Mouse (Mus musculus) hindlimb bud, embryonic 11.5 days (tissue): ENCODE data around the gene Vwa1.
"Not testable (repeated sequence)": the region's sequence is repeated elsewhere in the genome, so short reads cannot be mapped to it uniquely, and the experiment has no call there.

Experiments
- DNase-seq: peaks from one replicate; pipeline ENCODE4 v3.0.0-alpha.2; 2012; ENCODE audit warnings: low read depth, low spot score; ENCODE audit errors: extremely low spot score

Vwa1 gene

GRCm38 (mm10) chr4:155774280-155774754, at the start of gene Vwa1:
TSS of gene Vwa1 (minus strand) at chr4:155774698.
- peak; percentile 33 for DNase-seq

DNA sequence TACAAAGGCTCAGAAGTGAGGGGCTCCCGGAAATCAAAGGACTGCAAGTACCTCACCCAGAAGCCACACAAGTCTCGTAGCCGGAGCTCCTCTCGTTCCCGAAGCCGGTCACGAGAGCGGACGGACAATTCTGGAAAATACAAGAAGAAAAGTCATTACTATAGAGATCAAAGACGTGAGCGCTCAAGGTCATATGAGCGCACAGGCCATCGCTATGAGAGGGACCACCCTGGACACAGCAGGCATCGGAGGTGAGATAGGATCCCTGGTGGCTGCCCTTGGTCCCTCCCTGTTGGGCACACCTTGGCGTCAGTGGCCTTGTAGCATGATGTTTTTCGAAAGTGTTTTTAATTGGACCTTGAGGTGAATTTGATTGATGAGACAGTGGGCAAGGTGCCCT, 48.9 kb upstream of the Vwa1 start:
- DNase-seq = no peak

GRCm38 (mm10) chr4:155821025-155821424, 46.5 kb upstream of the Vwa1 start:
- DNase-seq = no peak

- DNase-seq = no peak
Observed at GRCm38 (mm10) chr4:155817533-155817932, 43.0 kb upstream of the Vwa1 start.

- DNase-seq = no peak
Observed at GRCm38 (mm10) chr4:155812665-155813181, 38.2 kb upstream of the Vwa1 start.

DNA sequence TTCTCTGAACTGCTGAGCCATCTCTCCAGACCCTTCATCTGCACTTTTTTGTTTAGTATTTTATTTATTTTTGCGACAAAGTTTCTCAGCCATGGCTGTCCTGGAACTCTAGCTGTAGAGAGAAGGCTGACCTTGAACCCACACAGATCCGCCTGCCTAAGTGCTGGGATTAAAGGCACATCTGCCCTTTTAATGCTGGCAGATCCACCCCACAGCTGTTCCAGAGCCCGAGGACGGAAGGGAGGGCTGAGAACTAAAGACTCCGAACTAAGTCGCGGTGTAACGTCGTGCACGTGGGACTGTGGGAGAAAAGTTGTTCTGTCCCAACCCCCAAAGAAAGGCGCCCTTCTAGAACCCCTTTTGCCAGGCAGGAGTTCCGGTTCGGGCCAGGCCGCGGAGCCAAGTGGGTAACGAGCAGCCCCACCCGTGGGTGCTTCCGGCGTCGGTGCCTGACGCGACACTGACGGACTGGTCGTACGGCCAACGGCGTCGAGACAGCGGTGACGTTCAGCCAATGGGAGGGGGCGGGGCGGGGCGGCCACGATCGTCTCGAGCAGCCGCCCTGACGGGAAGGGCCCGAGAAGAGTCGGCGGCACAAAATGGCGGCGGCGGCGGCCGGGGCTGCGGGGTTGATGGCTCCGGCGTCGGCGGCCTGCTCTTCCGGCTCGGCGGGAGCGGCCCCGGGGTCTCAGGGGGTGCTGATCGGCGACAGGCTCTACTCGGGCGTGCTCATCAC, 37.6 kb upstream of the Vwa1 start, which contains the start of gene Ccnl2:
Gene Ccnl2, plus strand, starts transcription at position 561 of the 736 bp plus-strand sequence.
- peak; percentile 58 for DNase-seq

GRCm38 (mm10) chr4:155807841-155808240, 33.3 kb upstream of the Vwa1 start:
- DNase-seq = no peak

GRCm38 (mm10) chr4:155803340-155804041, 29.0 kb upstream of the Vwa1 start:
- DNase-seq = peak; percentile 81

- no peak for DNase-seq
Observed at GRCm38 (mm10) chr4:155802741-155803339, 28.3 kb upstream of the Vwa1 start, which contains the start of gene Mrpl20. TSS of gene Mrpl20 (plus strand) at chr4:155802878.

DNA sequence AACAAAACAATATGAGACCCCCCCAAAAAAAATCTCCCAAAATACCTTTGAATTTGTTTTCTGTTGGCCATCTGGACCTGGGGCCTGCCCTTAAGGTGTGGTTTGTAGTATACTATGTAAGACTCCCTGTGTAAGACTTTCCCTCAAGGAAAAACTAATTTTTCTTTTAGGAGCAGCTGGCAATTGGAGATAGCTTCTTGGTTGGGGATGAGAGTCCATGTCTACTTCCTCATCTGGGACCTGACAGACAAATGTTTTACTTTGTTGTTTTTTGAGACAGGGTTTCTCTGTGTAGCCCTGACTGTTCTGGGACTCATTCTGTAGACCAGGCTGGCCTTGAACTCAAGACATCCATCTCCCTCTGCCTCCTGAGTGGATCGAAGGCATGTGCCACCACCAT, 27.6 kb upstream of the Vwa1 start:
- no peak for DNase-seq

GRCm38 (mm10) chr4:155793730-155794129, 19.2 kb upstream of the Vwa1 start:
- DNase-seq = no peak

DNA sequence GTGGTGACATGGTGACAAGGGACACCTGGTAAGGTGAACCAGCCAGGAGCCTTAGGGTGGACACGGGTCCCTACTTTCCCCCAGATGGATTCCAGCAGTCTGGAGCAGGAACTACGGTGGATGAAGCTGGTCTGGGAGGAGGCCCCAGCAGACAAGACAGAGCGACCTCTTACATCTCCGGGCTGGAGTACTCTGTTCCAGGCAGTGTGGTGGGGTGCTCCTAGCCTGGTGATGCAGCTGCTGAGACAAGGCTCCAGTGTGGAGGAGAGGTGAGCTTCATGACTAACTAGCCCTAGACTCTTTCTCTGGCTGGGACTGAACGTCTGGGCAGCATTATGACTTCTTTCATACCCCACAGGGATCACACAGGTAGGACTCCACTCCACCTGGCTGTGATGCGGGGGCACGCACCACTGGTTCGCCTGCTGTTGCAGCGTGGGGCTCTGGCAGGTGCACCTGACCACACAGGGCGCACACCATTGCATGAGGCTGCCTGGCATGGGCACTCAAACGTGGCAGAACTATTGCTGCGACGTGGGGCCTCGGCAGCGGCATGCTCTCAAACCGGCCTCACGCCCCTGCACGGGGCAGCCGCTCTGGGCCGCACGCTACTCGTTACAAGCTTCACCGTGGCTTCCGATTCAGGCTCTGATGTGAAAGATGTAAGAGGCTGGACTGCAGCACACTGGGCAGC, 16.9 kb upstream of the Vwa1 start:
- no peak for DNase-seq

DNA sequence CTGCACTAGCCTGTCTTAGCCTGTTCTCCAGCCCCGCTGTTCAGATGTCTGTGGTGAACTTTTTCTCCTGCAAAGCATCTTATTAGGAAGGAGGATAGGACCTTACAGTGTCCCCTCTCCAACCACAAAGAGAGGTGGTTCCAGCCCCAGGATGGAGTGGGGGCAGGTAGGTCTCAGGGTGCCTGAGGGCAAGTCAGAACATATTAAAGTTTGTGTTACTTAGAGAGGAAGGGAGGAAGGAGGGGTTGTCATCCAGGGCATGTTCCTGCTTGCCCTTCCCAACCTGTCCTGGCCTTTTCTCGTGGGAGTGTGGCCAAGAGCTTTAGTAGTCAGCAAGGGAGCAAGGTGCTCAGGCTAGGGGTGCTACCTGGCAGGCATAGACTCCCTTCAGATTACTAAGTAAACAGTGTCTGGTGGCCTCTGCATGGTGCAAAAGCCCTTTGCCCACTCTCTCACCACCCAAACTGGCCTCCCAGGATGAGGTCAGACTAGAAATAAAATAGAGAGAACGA, 16.2 kb upstream of the Vwa1 start:
- no peak for DNase-seq

- no peak for DNase-seq
Observed at GRCm38 (mm10) chr4:155790021-155790489, 15.6 kb upstream of the Vwa1 start, which contains the start of gene Ankrd65. TSS of gene Ankrd65 (plus strand) at chr4:155790439.

GRCm38 (mm10) chr4:155788833-155789232, 14.3 kb upstream of the Vwa1 start:
- DNase-seq = not testable (repeated sequence)

GRCm38 (mm10) chr4:155788300-155788699, 13.8 kb upstream of the Vwa1 start:
- no peak for DNase-seq

GRCm38 (mm10) chr4:155785819-155786218, 11.3 kb upstream of the Vwa1 start, which contains the start of gene Tmem88b:
TSS of gene Tmem88b (minus strand) at chr4:155785874.
- DNase-seq = no peak

DNA sequence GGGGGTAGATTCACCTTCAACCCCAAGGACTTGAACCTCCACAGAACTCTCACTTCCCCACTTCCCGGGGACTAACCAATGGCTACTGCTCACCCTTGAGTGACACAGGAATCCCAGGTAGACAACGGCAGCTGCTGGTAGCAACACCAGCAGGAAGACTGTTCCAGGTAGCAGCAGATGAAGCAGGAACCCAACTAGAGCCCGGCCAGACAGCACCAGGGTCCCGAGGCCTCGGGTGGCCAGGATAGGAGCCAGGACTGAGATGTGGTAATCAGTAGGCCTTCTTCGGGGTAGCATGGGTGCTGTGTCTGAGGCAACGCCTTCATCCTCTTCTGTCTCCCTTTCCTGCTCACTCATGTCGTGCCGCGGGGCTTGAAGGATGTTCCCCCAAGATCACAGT, 10.7 kb upstream of the Vwa1 start:
- no peak for DNase-seq

DNA sequence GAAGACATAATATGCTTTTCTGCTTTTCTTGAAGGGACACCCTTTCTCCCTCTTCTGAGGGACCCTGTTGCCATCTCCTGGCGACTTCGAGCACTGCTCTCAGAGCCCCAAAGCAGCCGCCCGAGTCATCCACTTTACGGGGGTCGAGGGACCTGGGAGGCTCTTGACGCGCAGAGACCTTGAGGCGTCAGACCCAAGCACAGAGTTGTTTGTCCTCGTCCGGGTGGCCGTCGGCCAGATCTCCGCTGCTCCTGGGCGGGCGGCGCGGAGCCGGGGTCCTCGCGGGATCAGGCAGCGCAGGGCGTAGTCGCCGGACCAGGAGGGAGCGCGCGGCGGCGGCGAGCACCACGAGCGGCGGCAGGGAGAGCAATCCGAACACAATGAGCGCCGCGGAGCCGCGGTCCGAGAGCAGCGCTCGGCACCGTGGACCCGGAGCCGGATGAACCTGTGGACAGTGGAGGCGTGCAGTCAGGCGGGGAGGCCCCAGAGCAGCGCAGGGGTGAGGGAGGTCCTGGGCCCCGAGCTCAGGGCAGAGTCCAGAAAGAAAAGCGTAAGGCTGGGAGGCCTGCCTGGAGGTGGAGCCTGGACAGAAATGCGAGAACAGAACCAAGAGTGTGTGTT, 9.7 kb upstream of the Vwa1 start:
- DNase-seq = no peak

GRCm38 (mm10) chr4:155783486-155784080, 9.1 kb upstream of the Vwa1 start:
- no peak for DNase-seq
